Mouse (Mus musculus): ENCODE results near the gene Clic5. TPM values are rescaled to one million over a fixed set of nuclear protein-coding genes. Genes with fewer than 3 reads are reported as not detected.
A peak's percentile ranks its signal among the peaks of the same experiment; 100 is the strongest.

The Clic5 gene
- polyA plus RNA-seq (2012; rRNA removed): 0.20 and 0.28 TPM in 2 replicates

DNA sequence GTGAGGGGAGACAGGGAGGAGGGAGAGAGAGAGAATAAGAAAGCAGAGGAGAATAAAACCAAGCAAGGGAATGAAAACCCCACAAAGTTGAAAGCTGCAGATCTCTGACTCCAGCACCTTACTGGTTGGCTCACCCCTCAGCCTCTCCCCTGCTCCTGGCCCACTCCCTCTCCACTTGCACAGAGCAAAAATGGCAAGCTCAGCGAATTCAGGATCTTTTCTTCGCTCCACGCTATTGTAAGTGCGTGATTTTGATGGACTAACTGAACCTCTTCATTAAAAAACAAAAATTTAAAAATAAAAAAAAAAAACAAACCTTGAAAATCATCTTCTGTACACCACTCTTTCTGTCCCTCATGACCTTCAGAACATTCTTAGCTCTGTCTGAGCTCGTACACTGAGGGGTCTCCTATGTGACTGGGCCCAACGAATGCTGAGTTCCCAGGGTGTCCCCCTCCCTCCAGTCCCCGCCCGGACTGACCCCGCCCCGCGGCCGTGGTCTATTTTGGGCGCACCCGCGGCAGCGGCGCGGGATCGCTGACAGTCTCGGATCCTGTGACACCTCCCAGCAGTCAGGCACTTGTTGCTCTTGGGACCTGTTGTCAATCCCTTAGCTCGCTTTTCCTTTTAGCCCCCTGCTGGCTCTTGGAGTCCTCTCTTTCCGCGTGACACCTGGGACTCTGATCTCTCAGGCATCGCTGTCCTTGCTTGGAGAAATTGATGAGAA lies at the start of gene Clic5:
Clic5 (plus strand) TSS at position 543 of the 727 bp plus-strand sequence.
- H3K27ac ChIP-seq (ENCODE audit: control insufficient read depth, insufficient read depth, low read depth, low read length): no peak within 1 kb of the TSS
- TF ChIP-seq CTCF (IDR thresholded peaks at IDR 0.05; ENCODE audit: control insufficient read depth, insufficient read depth, insufficient replicate concordance, low read depth, low read length) (no peak), POLR2A (IDR thresholded peaks at IDR 0.05; ENCODE audit: control insufficient read depth, low read depth, low read length) (no peak)

GRCm38 (mm10) chr17:44145806-44146205 lies 42.6 kb upstream of the Clic5 start:
- H3K4me3 ChIP-seq (ENCODE audit: control insufficient read depth, low read depth, low read length): no peak overlapping the region
- no peaks in the 10 kb centered on the region for H3K27me3 ChIP-seq (ENCODE audit: control insufficient read depth, insufficient read depth, low read length)
- H3K27ac ChIP-seq (ENCODE audit: control insufficient read depth, insufficient read depth, low read depth, low read length): no peak overlapping the region
- no peaks in the 10 kb centered on the region for H3K4me1 ChIP-seq (ENCODE audit: control insufficient read depth, insufficient read depth, low read length)
- TF ChIP-seq CTCF (IDR thresholded peaks at IDR 0.05; ENCODE audit: control insufficient read depth, insufficient read depth, insufficient replicate concordance, low read depth, low read length): no peak
- no peak for TF ChIP-seq POLR2A (IDR thresholded peaks at IDR 0.05; ENCODE audit: control insufficient read depth, low read depth, low read length)
- no peaks in the 10 kb centered on the region for H3K36me3 ChIP-seq (ENCODE audit: control insufficient read depth, insufficient read depth, low read length)

More for the DNA sequence above, at the start of gene Clic5:
- Histone ChIP-seq H3K4me1 (ENCODE audit: control insufficient read depth, insufficient read depth, low read length) (peaks cover 8% of the 10 kb centered on the region), H3K36me3 (ENCODE audit: control insufficient read depth, insufficient read depth, low read length) (no peaks in the 10 kb centered on the region), H3K4me3 (ENCODE audit: control insufficient read depth, low read depth, low read length) (peak within 1 kb of the TSS; percentile 68), H3K27me3 (ENCODE audit: control insufficient read depth, insufficient read depth, low read length) (no peaks in the 10 kb centered on the region; the same call in 1 of the 2 replicates)

- no peak overlapping the region for H3K4me3 ChIP-seq (ENCODE audit: control insufficient read depth, low read depth, low read length)
- H3K27ac ChIP-seq (ENCODE audit: control insufficient read depth, insufficient read depth, low read depth, low read length): no peak overlapping the region
- no peaks in the 10 kb centered on the region for H3K36me3 ChIP-seq (ENCODE audit: control insufficient read depth, insufficient read depth, low read length)
- H3K4me1 ChIP-seq (ENCODE audit: control insufficient read depth, insufficient read depth, low read length): no peaks in the 10 kb centered on the region
- no peaks in the 10 kb centered on the region for H3K27me3 ChIP-seq (ENCODE audit: control insufficient read depth, insufficient read depth, low read length)
- no peak for TF ChIP-seq CTCF (IDR thresholded peaks at IDR 0.05; ENCODE audit: control insufficient read depth, insufficient read depth, insufficient replicate concordance, low read depth, low read length)
- no peak for TF ChIP-seq POLR2A (IDR thresholded peaks at IDR 0.05; ENCODE audit: control insufficient read depth, low read depth, low read length)
These were observed 40.1 kb upstream of the Clic5 start for GRCm38 (mm10) chr17:44148109-44148846.

GRCm38 (mm10) chr17:44151130-44151529 lies 37.3 kb upstream of the Clic5 start:
- H3K36me3 ChIP-seq (ENCODE audit: control insufficient read depth, insufficient read depth, low read length): no peaks in the 10 kb centered on the region
- no peaks in the 10 kb centered on the region for H3K27me3 ChIP-seq (ENCODE audit: control insufficient read depth, insufficient read depth, low read length)
- H3K27ac ChIP-seq (ENCODE audit: control insufficient read depth, insufficient read depth, low read depth, low read length): no peak overlapping the region
- TF ChIP-seq CTCF (IDR thresholded peaks at IDR 0.05; ENCODE audit: control insufficient read depth, insufficient read depth, insufficient replicate concordance, low read depth, low read length): peak; percentile 71; the same call in 1 of the 2 replicates
- no peak for TF ChIP-seq POLR2A (IDR thresholded peaks at IDR 0.05; ENCODE audit: control insufficient read depth, low read depth, low read length)
- H3K4me3 ChIP-seq (ENCODE audit: control insufficient read depth, low read depth, low read length): no peak overlapping the region
- H3K4me1 ChIP-seq (ENCODE audit: control insufficient read depth, insufficient read depth, low read length): no peaks in the 10 kb centered on the region

DNA sequence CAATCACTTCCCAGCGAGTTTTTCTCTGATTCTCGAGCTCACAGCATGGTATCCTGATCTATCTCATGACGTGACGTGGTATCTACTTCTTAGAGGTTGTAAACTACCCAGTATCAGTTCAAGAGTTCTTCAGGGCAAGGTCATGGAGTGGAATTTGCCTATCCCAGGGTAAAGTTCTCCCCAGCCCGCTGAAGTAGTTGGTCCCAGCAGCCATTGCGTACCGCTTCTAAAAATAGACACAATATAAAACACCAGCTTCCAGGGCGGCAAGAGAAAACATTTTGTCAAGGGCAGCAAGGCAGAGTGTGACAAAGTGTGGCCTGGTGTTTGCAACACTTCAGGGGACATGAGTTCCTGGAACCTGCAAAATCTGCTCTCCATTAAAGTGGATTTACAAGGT lies 36.5 kb upstream of the Clic5 start:
- Histone ChIP-seq H3K36me3 (ENCODE audit: control insufficient read depth, insufficient read depth, low read length) (no peaks in the 10 kb centered on the region), H3K4me3 (ENCODE audit: control insufficient read depth, low read depth, low read length) (no peak overlapping the region), H3K27me3 (ENCODE audit: control insufficient read depth, insufficient read depth, low read length) (no peaks in the 10 kb centered on the region), H3K4me1 (ENCODE audit: control insufficient read depth, insufficient read depth, low read length) (no peaks in the 10 kb centered on the region), H3K27ac (ENCODE audit: control insufficient read depth, insufficient read depth, low read depth, low read length) (no peak overlapping the region)
- TF ChIP-seq CTCF (IDR thresholded peaks at IDR 0.05; ENCODE audit: control insufficient read depth, insufficient read depth, insufficient replicate concordance, low read depth, low read length): no peak

GRCm38 (mm10) chr17:44153871-44154270 lies 34.5 kb upstream of the Clic5 start:
- Histone ChIP-seq H3K27ac (ENCODE audit: control insufficient read depth, insufficient read depth, low read depth, low read length) (no peak overlapping the region), H3K4me3 (ENCODE audit: control insufficient read depth, low read depth, low read length) (no peak overlapping the region), H3K27me3 (ENCODE audit: control insufficient read depth, insufficient read depth, low read length) (no peaks in the 10 kb centered on the region), H3K4me1 (ENCODE audit: control insufficient read depth, insufficient read depth, low read length) (no peaks in the 10 kb centered on the region), H3K36me3 (ENCODE audit: control insufficient read depth, insufficient read depth, low read length) (no peaks in the 10 kb centered on the region)
- TF ChIP-seq POLR2A (IDR thresholded peaks at IDR 0.05; ENCODE audit: control insufficient read depth, low read depth, low read length) (no peak), CTCF (IDR thresholded peaks at IDR 0.05; ENCODE audit: control insufficient read depth, insufficient read depth, insufficient replicate concordance, low read depth, low read length) (no peak)

DNA sequence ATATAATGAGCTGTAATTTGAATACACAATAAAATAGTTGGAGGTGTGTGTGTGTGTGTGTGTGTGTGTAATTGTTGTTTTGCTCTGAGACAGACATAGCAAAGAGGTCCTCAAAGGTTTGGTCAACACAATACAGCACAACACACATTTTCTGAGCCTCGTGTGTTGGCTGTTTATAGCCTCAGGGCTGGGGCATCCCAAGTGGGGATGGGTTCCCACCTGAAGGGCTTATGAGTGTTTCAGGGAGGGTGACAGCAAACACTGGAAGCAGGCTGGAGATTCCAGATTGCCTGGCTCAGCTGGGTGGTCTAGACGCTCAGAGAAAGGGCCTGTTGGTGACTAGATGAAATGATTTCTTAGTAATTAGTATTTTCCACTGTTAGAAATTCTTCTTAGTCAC lies 33.2 kb upstream of the Clic5 start:
- TF ChIP-seq POLR2A (IDR thresholded peaks at IDR 0.05; ENCODE audit: control insufficient read depth, low read depth, low read length) (no peak), CTCF (IDR thresholded peaks at IDR 0.05; ENCODE audit: control insufficient read depth, insufficient read depth, insufficient replicate concordance, low read depth, low read length) (no peak)
- Histone ChIP-seq H3K27ac (ENCODE audit: control insufficient read depth, insufficient read depth, low read depth, low read length) (no peak overlapping the region), H3K36me3 (ENCODE audit: control insufficient read depth, insufficient read depth, low read length) (no peaks in the 10 kb centered on the region), H3K4me1 (ENCODE audit: control insufficient read depth, insufficient read depth, low read length) (no peaks in the 10 kb centered on the region), H3K4me3 (ENCODE audit: control insufficient read depth, low read depth, low read length) (no peak overlapping the region), H3K27me3 (ENCODE audit: control insufficient read depth, insufficient read depth, low read length) (no peaks in the 10 kb centered on the region)

Data from testis, adult 2 months (tissue).